Mouse (Mus musculus) liver, embryonic 14.5 days (tissue): Measurements from ENCODE around the gene Sirt7. TPM values are rescaled to one million over a fixed set of nuclear protein-coding genes. Genes with fewer than 3 reads are reported as not detected.

Experiments used
- ATAC-seq: fragments of 200-750 bp; cut with Nextera tagmentation; 2 replicates; pipeline ENCODE4 v1.8.0; 2017; ENCODE audit warnings: moderate number of reproducible peaks, mild to moderate bottlenecking, moderate library complexity; ENCODE audit not compliant: insufficient read depth
- DNase-seq, 3 experiments: peaks; one replicate each; pipeline ENCODE4 v3.0.0-alpha.2; 2012 to 2013; ENCODE audit warnings: low read depth in 3 of 3, low spot score in 3 of 3
- H3K27ac ChIP-seq: fragments of 300-500 bp; sonication (generic); 2 replicates; pipeline ENCODE4 v1.5.1; 2014; ENCODE audit warnings: moderate library complexity, mild to moderate bottlenecking, control low read depth, inconsistent platforms
- H3K27me3 ChIP-seq: fragments of 300-500 bp; sonication (generic); 2 replicates; pipeline ENCODE4 v1.6.1; 2014; ENCODE audit warnings: mild to moderate bottlenecking, low read length, moderate library complexity; ENCODE audit not compliant: control insufficient read depth, insufficient read depth
- H3K36me3 ChIP-seq: fragments of 300-500 bp; sonication (generic); replicated peaks from 2 replicates; pipeline ENCODE4 v1.6.1; 2014; ENCODE audit warnings: low read depth; ENCODE audit not compliant: control insufficient read depth, insufficient read depth
- H3K4me1 ChIP-seq, 2 experiments: fragments of 200-500 bp in 1 of 2; fragments of 300-500 bp in 1 of 2; sonication (generic) in 1 of 2; replicated peaks; 2 replicates each; pipeline ENCODE4 v1.6.1; 2012 to 2014; ENCODE audit warnings: antibody characterized with exemption in 1 of 2, inconsistent platforms in 1 of 2, low read length in 1 of 2; ENCODE audit not compliant: control insufficient read depth in 2 of 2, insufficient read depth in 2 of 2
- H3K4me2 ChIP-seq: fragments of 300-500 bp; sonication (generic); 2 replicates; pipeline ENCODE4 v1.6.1; 2014; ENCODE audit warnings: low read depth, mild to moderate bottlenecking, control low read depth, moderate library complexity
- H3K4me3 ChIP-seq, 2 experiments: fragments of 200-500 bp in 1 of 2; fragments of 300-500 bp in 1 of 2; sonication (generic) in 1 of 2; 2 replicates each; pipeline ENCODE4 v1.5.1; 2012 to 2014; ENCODE audit warnings: low read depth in 2 of 2, low read length in 2 of 2, mild to moderate bottlenecking in 2 of 2, control low read depth in 1 of 2, inconsistent platforms in 1 of 2, moderate library complexity in 1 of 2; ENCODE audit not compliant: insufficient read depth in 1 of 2
- H3K9ac ChIP-seq: fragments of 300-500 bp; sonication (generic); replicated peaks from 2 replicates; pipeline ENCODE4 v1.6.1; 2014; ENCODE audit warnings: mild to moderate bottlenecking, control low read depth, moderate library complexity
- H3K9me3 ChIP-seq: fragments of 300-500 bp; sonication (generic); 2 replicates; pipeline ENCODE4 v1.6.1; 2016; ENCODE audit warnings: low read length, mixed read lengths; ENCODE audit not compliant: control insufficient read depth
- CTCF ChIP-seq: IDR thresholded peaks from 2 replicates; pipeline ENCODE4 v1.5.1; 2016; ENCODE audit warnings: antibody characterized with exemption, low read depth, control low read depth
- EP300 ChIP-seq: IDR thresholded peaks from 2 replicates; pipeline ENCODE4 v1.6.1; 2016; ENCODE audit warnings: antibody characterized with exemption, low read depth
- WGBS: fragments of 180-500 bp; shearing (Covaris S2); extraction: QIAGEN DNeasy Blood & Tissue Kit; methylation state at CpG from one replicate; pipeline ENCODE4 v1.1.7; 2014; ENCODE audit not compliant: insufficient replicate concordance; 5-methylcytosine and 5-hydroxymethylcytosine counted together
- polyA plus RNA-seq, 2 experiments: library from polyadenylated mRNA; depleted of rRNA in 1 of 2; stranded (reverse) in 1 of 2; unstranded in 1 of 2; fragments of >200 nt; fragmentation: Nextera tagmentation in 1 of 2; extraction: Ambion mirVana in 1 of 2; gene quantifications; 2 replicates each; pipeline versions ENCODE4 v1.2.1 to v1.2.3; 2012 to 2014

The Sirt7 gene
- polyA plus RNA-seq, 2 experiments: 22.0 to 30.8 TPM

DNA sequence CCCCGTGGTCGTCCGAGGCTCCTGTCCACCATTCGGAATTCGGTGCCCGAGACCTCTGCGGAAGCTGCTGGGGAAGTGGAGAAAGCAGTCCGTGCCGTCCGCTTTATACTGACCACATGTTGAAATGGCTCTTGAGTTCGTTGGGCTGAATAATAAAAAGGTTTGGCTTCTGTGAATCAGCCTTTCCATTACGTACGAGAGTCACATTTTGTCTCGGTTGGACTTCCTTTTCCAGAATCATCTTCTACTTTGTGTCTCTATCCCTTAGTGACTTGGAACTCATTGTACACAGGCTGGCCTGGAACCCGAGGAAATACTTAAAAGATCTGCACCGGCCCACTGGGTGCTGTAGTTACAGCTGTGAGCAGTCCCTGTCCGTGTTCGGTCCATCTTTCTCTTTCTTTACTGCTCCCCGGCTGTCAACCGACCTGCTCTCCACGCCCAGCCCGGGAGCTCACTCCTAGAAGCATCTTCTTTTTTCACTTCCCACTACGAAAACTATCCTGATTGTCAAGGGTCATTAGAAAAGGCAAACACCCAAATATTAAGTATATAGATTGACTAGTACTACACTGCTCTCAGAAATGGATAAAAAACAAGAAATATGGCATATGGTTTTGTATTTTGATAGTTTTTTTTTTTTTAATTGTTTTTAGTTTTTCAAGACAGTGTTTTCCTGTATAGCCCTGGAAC lies 51.3 kb downstream of the Sirt7 start:
- WGBS: under 1% methylated on average over 23 of the region's 23 CpGs
- DNase-seq: no peak
- peak overlapping the region; percentile 98 for H3K4me2 ChIP-seq
- peak overlapping the region; percentile 81 to 83 for H3K4me3 ChIP-seq
- H3K4me1 ChIP-seq: peaks cover 17 to 24% of the 10 kb centered on the region in 2 experiments
- H3K36me3 ChIP-seq: peaks cover 25% of the 10 kb centered on the region
- H3K9ac ChIP-seq: peak overlapping the region; percentile 91
- no peaks in the 10 kb centered on the region for H3K9me3 ChIP-seq
- peak overlapping the region; percentile 87 for H3K27ac ChIP-seq
- ATAC-seq: no peak
- H3K27me3 ChIP-seq: no peaks in the 10 kb centered on the region
- TF ChIP-seq EP300 (no peak), CTCF (no peak)

DNA sequence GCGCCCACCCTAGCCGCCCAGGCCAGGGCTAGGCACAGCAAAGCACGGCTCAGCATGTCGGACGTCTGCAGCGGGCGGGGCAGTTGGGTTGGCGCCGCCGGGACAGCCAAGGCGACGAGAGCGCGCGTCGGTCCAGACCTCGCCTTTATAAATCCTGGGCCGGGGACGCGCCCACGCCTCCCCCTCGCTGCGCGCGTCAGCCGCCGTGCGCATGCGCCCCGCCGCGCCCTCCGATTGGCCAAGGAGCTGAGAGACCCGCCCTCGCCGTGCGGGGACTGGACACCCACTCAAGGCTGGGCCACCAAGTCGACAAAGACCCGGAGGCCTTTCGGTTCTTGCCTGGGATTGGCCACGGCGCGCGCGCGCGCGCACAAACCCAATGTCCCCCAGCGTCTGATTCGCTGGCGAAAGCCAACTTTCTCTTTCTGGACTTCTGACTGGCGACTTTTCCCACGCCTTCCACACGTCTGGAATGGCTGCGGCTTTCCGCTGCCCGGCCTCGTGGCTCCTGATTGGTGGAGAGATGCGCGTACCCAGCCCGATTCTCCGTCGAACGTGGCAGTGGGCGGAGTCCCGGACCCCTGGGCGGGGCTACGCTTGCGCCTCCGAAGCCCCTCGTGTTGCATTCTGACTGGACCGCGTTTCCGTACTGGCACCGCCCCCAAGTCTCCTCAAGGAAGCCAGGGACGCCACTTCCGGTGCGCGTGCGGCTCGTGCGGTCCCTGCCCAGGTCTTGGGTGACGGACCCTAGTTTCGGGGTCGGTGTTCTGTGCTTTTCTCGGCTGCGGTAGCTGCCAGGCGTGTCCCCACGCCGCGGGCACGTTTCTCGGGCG lies 52.1 kb downstream of the Sirt7 start, which contains the start of gene P4hb:
Gene P4hb (minus strand): TSS at position 502 of the 833 bp plus-strand sequence.
- Histone ChIP-seq H3K9me3 (no peaks in the 10 kb centered on the region), H3K27ac (peak within 1 kb of the TSS; percentile 87), H3K4me1 (peaks cover 17 to 24% of the 10 kb centered on the region in 2 experiments), H3K4me2 (peak within 1 kb of the TSS; percentile 98), H3K27me3 (no peaks in the 10 kb centered on the region), H3K9ac (peak within 1 kb of the TSS; percentile 93), H3K36me3 (peaks cover 25% of the 10 kb centered on the region), H3K4me3 (peak within 1 kb of the TSS; percentile 83 to 85)
- DNase-seq (peak; percentile 96 to 97 (median 96)), ATAC-seq (peak; percentile 93)
- under 1% methylated on average over 88 of the region's 94 CpGs for WGBS
- no peak for TF ChIP-seq EP300
- TF ChIP-seq CTCF: no peak

DNA sequence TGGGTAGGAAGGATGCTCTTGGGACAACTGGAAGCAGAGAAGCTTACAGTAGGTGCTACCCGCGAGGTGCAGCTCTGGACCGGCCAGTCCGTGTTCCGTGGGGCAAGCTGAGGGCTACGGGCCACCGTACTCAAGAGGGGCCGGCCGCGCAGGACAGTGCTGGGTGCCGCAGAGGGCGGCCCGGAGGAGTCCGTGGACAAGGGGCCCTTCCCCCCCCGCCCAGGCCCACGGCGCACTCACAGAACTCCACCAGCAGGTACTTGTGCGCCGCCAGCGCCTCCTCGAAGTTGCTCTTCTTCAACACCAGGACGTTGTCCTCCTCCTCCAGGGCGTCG lies 52.7 kb downstream of the Sirt7 start:
- Histone ChIP-seq H3K27ac (peak overlapping the region; percentile 41), H3K36me3 (peaks cover 28% of the 10 kb centered on the region), H3K27me3 (no peaks in the 10 kb centered on the region), H3K9me3 (no peaks in the 10 kb centered on the region), H3K4me3 (peak overlapping the region; percentile 83 to 85), H3K9ac (peak overlapping the region; percentile 93), H3K4me1 (peaks cover 17 to 24% of the 10 kb centered on the region in 2 experiments), H3K4me2 (peak overlapping the region; percentile 98)
- TF ChIP-seq CTCF (no peak), EP300 (no peak)
- peak; percentile 9 for ATAC-seq
- no peak for DNase-seq
- under 1% methylated on average over 24 of the region's 24 CpGs for WGBS

DNA sequence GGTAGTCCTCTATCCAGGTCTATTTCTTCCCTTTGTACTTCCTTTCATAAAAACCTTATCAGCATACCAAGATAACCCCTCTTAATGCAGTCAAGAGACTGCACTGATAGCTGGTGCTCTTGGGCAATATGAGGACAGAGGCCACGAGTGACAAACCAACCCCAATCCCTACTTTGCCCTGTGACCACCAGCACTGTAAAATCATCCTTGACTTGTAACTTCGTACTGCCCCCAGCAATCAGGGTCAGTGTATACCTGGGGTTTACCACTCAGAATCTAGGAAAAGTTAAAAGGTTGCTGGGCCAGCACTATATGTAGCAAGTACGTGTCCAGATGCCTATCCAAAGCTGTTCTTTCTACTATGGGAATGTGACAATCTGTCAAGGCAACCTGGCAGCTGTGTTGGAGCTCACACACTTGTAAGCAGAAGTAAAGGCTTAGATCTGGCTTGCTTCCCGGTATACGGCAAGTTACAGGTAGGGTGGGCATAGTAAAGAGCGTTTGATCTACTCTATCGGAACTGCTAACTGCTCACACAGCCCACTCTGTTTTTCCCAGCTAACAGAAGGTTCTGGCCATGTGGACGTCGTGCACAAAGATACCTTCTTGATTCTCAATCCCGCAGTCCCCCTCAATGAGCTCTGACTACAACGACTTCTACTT lies 53.2 kb downstream of the Sirt7 start:
- Histone ChIP-seq H3K4me2 (peak overlapping the region; percentile 98), H3K27ac (peak overlapping the region; percentile 41), H3K4me1 (peaks cover 17 to 24% of the 10 kb centered on the region in 2 experiments), H3K36me3 (peaks cover 33% of the 10 kb centered on the region), H3K4me3 (peak overlapping the region; percentile 83 to 85), H3K27me3 (no peaks in the 10 kb centered on the region), H3K9me3 (no peaks in the 10 kb centered on the region), H3K9ac (peak overlapping the region; percentile 93)
- ATAC-seq: no peak
- TF ChIP-seq CTCF: no peak
- TF ChIP-seq EP300: no peak
- no peak for DNase-seq
- 3% methylated on average over 11 of the region's 11 CpGs for WGBS
